Mouse (Mus musculus): ENCODE measurements at regions not wholly inside any gene's neighbourhood (a gene's known extent, or its start where the extent isn't known, plus 50 kb on each side); places are given as distances from the start of the nearest gene placed in this dataset.

DNA sequence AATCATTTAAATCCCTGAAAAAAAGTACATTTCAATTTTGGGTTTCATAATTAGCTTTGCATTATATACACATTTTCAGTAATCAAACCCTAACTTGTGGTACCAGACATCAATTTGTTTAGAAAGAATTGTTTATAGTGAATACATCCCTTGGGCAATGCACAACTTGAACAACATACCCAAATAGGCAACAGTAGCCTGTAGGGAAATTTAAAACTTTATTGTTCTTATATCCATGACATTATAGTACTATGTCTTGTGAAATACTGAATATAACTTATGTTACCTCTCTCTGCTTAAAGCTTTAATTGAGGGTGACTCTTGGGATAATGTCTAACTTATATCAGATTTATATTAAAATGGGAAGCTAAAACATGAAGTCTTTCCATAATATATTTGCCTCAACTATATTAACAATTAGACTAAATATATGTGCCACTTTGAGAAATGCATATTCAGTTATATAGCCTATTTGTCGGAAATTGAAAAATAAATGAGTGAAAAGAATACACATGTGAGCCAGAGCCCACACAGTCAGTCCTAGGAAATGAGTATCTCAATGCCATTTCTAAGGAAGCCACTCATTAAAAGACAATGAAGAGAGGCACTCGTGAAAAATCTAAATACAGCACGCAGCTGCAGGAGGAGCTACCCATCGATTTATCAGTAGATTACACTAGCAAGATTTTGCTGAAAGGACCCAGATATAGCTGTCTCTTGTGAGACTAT is 458.1 kb upstream of the Slitrk6 start:
- no peak for DNase-seq (ENCODE audit: extremely low spot score in 1 of 2, low spot score in 1 of 2)

DNA sequence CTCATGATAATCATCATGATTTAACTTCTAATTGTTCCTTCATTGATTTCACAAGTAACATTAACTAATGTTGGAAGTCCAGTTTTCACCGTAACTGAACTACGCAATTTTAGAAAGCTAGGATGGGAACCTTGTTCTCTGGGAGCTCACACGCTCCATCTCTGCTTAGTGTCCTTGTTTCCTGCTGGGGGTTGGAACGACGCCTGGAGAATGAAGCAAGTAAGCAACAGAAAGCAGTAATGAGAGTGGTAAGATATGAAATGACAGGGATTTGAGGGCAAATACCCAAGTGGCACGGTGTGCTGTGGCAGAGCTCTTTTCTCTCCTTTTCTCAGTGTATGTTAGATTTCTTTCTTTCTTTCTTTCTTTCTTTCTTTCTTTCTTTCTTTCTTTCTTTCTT is 448.0 kb upstream of the Slitrk5 start:
- no peak for DNase-seq (ENCODE audit: extremely low spot score in 1 of 2, low spot score in 1 of 2)

DNA sequence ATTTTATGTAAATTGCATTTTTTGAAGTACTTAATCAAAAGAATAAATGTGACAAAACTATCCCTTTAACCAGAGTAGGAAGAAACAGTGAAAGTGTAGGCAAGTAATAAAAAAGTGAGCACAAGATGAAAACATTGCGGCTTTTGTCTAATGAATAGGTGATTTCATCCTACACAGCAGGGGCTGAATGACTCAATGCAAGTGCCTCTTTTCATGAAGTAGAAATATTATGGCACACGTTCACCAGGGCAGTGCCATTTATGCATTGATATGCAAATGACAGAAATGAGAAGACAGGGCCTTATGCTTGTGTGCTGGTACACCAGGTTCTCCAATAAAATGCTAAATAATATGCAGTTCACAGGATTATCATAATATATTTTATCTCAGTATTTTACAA is 435.8 kb upstream of the Slitrk5 start:
- DNase-seq (ENCODE audit: extremely low spot score in 1 of 2, low spot score in 1 of 2), result no peak

DNA sequence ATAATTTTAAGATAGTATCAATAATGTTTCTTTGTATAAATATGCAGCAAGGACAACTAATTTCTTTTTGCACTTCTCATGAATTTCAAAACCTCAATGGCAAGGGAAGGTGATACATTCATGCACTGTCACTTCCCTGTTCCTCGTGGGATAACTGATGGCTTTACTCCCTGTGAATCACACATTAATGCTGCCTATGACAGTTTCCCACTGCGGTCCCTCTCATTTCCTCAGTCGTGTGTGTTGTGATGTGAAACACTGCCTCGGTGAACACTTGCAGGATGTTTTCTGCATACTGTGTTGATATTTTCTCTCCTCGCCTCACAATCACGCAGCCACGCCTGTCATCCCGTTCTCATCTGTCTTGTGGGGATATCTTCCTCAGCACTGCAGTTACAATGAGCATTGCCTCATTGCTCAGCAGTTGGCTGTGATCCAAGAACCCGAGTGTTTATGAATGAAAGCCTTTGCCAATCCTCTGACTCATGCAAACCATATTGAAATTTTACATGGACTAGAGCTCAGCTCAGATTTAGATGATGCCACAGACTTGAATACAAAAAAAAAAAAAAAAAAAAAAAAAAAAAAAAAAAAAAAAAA is 425.4 kb upstream of the Slitrk5 start:
- DNase-seq (ENCODE audit: extremely low spot score in 1 of 2, low spot score in 1 of 2), result peak; percentile 76 to 90

DNA sequence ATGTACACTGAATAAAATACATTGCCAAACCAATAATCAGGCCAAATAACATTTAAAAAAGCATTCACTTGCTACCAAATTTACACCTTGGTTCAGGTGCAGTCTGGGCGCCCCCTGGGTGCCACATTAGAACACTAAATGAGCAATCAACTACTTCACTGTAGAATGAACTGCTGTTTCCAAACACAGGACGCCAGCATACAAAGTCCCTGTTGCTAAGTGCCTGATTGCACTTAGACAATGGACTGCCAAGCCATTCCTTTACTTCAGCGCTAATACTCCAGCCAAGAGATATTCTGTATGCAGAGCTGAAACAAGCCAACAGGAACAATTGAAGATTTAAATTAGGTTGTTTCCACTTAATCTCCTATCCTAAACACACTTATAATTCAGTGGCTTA is 421.7 kb upstream of the Slitrk5 start:
- DNase-seq (ENCODE audit: extremely low spot score in 1 of 2, low spot score in 1 of 2), result peak in 1 of 2 experiments; percentile 3

DNA sequence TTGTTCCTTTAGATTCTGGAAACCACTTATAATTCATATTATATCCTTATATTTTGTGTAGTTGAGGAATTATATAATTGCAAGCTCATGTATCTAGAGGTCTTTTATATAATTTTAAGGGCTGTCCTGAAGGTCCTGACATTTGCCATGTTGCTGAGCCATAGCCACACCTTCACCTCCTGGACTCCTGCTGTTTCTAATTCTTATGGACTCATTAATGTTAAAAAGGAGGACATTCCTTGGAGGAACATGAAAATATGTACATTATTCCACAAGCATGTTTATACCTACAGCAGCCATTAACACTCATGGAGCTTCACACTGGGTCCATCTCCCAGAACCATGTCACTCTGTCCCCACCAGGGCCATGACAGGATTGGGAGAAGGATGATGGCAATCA is 413.2 kb upstream of the Slitrk5 start:
- DNase-seq (ENCODE audit: extremely low spot score in 1 of 2, low spot score in 1 of 2), result no peak

DNA sequence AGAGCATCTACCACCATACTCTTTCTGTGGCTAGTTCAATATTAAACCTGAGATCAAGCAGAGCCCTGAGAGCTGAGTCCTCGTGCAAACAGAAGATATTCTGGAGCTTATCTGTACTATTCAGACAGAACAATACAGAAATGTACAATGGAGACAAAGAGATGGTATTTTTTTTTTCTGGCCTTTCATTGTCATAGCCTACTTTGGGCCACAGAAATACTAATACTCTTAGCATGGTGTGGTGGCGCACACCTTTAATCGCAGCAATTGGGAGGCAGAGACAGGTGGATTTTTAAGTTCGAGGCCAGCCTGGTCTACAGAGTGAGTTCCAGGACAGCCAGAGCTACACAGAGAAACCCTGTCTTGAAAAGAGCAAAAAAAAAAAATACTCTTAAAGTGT is 404.7 kb upstream of the Slitrk5 start:
- no peak for DNase-seq (ENCODE audit: extremely low spot score in 1 of 2, low spot score in 1 of 2)

DNA sequence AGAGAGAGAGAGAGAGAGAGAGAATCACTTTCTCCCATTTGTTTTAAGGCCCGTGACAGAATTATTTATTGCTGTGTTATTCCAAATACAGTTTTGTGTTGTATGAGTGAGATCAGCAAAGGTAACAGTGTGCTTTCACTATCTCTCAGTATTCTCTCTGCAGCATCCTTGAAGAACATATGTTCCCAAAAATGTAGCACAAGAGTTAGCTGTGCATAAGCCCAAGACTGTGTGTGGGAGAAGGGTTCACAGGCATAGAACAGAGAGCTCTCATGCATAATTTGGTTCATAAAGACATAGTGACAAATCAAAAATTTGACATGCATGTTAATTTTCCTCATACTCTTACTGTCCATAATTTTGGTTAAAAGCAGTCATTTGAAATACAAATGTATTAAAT is 393.5 kb upstream of the Slitrk5 start:
- peak in 1 of 2 experiments; percentile 4 for DNase-seq (ENCODE audit: extremely low spot score in 1 of 2, low spot score in 1 of 2)

DNA sequence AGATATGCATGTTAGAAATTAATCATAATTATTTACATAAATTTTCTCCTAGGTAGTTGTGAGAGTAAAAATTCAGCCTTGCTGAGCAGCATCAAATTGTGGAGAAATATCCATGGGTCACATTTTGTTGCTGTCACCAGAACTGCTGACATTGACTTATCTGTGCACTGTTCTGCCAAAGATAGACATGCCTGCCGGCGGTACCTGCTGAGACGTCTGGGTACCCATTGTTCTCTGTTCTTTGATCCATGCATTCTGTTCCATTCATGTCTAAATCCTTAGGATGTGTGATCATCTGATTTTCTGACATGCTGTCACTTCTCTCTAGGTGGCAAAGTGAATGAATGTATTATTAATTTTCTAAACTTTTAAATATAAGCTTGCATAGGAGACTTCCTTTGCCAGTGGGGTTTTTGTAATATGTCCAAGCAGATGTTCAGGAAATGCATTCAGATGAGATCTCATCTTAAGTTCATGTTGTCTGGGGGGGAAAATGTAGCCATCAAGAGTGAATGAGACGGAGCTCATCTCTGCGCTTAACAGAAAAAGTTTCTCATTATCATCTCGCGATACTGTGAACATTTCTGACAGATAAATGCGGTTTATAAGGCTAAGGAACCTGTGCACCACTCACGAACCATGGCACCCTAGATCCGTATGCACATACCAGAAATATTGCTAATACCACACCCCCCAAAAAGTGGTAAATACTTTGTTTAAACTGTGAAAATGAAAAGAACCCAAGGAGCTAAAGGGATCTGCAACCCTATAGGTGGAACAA is 391.0 kb upstream of the Slitrk5 start:
- no peak for DNase-seq (ENCODE audit: extremely low spot score in 1 of 2, low spot score in 1 of 2)

DNA sequence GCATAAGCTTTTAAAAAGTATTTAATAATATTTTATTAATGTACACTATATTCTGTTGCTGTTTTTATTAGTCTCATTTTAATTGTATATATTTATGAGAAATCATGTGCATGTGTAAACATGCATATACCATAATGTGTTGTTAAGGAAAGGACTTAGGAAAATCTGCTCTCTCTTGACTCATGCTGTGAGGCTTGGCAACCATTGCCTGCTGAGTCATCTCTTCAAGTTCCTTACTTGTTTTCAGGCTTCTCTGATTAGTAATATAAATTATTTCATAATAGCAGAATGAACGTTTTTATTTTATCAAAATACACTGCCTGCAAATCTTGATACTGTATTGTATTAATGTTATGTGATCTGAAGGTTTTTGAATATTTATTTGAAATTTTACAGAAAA is 388.9 kb upstream of the Slitrk5 start:
- DNase-seq (ENCODE audit: extremely low spot score in 1 of 2, low spot score in 1 of 2), result no peak

DNA sequence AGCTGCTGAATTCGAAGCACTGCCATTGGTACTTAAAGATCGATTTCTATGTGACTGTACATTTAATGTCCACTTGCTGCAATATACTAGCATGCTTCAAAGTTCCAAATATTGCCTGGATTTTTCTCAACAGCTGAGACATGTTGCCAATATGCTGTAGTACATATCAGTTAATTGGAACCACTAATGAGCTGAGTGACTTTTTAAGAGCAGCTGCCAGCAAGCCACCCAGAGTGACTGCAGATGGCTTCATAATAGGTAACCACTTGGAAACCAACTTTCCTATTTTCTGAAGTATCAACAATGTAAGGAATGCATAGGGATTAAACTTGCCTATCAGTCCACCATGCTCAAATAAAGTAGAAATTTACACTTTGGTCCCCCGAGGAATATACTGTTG is 379.4 kb upstream of the Slitrk5 start:
- no peak for DNase-seq (ENCODE audit: extremely low spot score in 1 of 2, low spot score in 1 of 2)

DNA sequence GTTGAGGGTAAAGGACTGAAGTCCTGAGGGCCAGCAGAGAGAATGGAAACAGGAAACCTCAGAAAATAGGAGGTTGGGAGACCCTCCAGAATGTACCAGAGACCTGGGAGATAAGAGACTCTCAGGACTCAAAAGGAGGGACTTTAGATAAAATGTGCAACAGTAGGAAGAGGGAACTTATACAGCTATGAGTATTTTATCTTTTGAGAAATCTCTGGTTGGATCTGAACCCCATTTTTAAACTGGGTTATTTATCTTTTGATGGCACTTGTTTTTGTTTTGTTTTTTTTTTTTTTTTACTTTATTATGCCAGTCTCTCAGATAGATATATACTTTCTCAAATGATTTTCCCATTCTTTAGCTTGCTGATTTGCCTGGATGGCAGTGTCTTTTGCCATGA is 377.1 kb upstream of the Slitrk5 start:
- DNase-seq (ENCODE audit: extremely low spot score in 1 of 2, low spot score in 1 of 2), result no peak

DNA sequence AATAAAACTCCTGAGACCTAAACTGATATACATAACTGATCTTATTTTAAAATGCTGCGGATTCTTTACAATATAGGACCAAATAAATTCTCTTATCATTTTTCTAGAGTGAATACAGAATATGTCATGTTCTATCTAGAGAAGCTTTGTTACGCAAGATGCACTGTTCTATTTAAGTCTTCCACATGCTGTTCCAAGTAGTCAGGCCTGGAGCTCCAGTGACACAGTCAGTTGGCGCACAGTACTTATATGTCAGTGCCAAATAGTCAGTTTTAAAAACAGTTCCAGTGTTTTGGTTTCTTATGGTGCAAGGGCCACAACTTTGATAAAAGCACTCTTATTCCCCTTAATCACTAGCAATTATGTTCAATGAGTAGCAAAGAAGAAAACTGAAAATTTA is 344.3 kb upstream of the Slitrk5 start:
- peak; percentile 32 to 39 for DNase-seq (ENCODE audit: extremely low spot score in 1 of 2, low spot score in 1 of 2)

DNA sequence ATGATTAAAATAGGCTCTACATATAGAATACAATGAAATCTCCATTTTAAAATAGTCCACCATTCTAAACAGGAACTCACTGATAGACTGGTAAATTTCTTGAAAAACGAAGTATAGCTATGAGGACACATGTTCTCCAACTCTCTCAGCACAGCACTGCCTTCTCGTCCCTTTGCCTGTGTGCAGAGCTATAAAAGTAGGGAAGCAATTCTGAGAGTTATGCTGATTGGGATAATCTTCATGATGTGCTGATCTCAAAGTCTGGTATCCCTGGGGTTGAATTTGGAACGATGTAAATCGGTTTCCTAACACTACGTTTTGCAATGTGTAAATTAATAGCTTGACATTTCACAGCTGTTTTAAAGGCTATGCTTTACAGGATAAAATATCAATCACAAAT is 321.4 kb upstream of the Slitrk5 start:
- no peak for DNase-seq (ENCODE audit: extremely low spot score in 1 of 2, low spot score in 1 of 2)

DNA sequence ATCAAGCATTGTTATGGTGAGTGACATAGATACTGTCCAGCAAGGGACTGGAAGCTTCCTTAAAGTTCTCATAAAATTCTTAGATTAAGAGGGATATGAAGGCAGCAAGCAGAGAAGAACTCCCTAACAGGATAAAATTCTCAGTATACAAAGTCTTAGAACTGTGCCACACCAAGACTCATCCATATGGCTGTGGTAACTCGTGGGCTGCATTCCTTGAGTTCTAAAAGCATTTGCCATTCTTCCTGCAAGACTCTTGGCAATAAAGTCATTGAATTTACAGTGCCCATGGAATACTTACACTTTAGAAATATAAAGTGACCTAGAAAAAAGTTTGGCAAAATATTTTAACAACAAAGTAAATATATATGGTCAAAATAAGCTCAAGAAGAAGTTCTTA is 278.1 kb upstream of the Slitrk5 start:
- DNase-seq (ENCODE audit: extremely low spot score in 1 of 2, low spot score in 1 of 2), result peak in 1 of 2 experiments; percentile 5

DNA sequence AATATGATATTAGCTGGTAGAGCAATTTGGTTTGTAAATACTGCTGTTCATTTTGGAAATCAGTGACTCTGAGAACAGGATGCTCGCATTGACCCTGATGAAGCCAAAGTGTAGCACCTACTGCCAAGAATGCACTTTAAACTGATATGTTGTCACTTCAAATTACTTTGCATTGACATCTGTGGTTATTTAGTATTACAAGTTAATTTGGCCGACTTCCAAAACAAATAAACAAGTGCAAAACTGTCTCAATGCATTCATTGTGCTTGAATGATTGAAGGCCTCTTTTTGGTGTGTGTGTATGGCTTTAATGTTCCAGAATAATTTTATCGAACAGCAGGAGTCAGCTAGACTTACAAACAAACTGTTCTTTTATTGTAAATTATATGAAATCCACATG is 274.1 kb upstream of the Slitrk5 start:
- no peak for DNase-seq (ENCODE audit: extremely low spot score in 1 of 2, low spot score in 1 of 2)

DNA sequence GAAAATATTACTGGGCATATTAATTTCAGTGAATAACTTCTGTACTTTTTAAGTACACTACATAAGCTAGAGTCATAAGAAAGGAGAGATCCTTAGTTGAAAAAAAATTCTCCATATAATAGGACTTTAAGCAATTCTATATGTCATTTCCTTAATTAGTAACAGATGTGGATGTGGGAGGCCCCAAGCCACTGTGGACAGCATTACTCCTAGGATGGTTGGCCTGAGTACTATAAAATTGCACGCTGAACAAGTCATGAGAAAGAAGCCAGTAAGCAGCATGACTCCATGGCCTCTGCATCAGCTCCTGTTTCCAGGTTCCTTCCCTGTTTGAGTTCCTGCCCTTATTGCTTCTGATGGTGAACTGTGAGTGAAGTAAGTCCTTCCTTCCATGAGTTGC is 272.4 kb upstream of the Slitrk5 start:
- DNase-seq (ENCODE audit: extremely low spot score in 1 of 2, low spot score in 1 of 2), result no peak

DNA sequence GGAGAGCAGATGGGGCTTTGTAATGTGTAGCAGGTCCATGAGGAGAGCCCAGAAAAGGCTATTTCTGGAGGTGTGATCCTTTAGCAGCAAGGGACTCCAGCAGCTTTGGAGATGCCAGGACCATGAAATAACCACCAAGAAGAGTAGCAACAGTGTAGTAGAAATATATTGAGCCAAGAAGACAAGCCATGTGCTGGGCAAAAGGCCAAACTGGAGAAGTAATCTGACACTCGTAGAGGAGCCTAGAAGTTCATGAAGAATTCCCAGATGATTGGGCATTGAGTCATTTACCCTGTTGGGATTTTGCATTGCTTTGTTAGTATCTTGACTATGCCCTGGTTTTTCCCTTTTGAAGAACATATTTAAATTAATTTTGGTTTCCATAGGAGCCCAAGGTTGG is 271.3 kb upstream of the Slitrk5 start:
- no peak for DNase-seq (ENCODE audit: extremely low spot score in 1 of 2, low spot score in 1 of 2)

DNA sequence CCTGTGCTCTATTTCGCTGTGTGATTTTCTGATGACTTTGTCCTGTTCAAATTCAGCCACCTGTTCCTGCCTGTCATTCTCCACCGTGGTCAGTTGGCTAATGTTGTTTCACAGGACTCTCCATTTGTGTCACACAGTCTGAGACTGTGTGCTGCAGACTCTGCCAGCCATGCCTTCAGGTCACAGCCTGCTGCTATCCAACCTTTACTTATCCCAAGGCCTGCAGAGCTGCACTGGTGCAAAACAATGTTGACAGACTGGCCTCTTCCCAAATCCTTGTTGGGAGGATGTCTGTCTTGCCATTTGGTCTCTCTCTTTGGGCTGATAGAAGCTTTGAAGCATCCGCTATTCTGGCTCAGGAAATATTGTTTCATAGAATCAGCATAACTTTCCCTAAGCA is 261.4 kb upstream of the Slitrk5 start:
- no peak for DNase-seq (ENCODE audit: extremely low spot score in 1 of 2, low spot score in 1 of 2)

DNA sequence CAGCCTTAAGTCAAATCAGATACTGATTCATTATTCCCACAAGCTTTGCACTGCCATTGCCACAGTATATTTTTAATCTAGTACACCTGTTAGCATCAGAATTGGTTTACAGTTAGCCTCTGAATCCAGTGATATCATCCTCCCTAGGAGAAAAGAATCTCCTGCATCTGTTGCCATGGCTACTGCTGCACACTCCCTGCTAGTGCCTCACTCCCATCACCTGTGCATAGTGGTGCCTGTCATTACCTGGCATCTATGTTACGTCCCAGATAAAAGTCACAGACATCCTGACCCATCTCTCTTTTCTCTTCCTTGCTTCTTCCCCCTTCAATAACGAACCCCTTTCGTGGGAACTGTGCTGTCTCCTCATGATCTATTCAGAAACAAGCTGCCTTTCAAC is 256.4 kb upstream of the Slitrk5 start:
- no peak for DNase-seq (ENCODE audit: extremely low spot score in 1 of 2, low spot score in 1 of 2)

DNA sequence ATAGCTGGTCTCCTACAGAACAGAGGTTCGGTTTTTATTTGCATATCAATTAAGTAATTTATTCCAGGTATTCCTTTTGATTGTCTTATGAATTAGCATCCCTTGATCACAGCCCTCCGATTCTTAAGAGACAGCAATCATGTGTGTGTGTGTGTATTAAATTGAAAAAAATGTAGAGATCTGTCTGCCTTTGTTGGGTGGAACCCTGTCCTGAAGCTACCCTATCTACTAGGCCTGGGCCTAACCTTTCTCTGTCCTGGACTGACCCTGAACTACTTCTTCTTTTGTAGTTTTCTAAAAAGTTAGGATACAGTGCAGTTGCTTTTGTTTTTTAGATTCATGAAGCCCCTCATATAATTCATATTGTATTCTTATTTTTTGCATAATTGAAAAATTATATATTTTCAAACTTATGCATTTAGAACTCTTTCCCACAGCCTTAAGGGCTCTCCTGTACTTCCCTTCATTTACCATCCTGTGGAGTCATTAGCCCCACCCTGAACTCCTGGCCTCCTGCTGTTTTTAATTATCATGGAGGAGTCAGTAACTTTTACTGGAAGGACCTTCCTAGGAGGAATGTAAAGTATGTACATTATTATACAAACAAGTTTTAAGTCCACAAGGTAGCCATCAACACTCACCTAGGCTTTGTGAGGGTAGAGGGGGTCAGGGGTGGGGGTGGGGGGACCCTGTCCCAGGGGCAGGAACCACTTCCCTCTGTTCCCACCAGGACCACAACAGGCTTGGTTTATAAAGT is 245.6 kb upstream of the Slitrk5 start:
- no peak for DNase-seq (ENCODE audit: extremely low spot score in 1 of 2, low spot score in 1 of 2)
